Mouse (Mus musculus) R1 (cell line): ENCODE results near the gene Rab17.

Experiments
- DNase-seq: peaks from one replicate; pipeline ENCODE4 v3.0.0-alpha.2; 2018; ENCODE audit warnings: low read depth, low spot score

Rab17 gene

GRCm38 (mm10) chr1:90933001-90933400, 36.5 kb downstream of the Rab17 start:
- no peak for DNase-seq

DNA sequence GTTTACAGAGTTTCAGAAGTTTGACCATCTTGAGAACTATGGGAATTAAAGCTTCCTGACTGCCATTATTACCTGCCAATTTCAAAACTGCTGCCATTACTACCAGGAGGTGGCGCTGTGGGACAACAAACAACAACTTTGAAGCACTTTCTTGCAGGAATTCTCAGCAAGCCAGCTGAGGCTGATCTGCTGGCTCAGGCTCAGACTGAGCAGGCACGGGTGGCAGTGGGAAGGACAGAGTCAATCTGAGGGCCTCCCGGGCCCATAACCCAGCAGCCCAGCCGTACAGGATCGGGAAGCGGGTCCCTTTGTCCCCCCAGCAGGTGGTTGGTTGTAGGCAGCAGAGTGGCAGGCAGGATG, 40.9 kb downstream of the Rab17 start:
- peak; percentile 87 for DNase-seq

DNA sequence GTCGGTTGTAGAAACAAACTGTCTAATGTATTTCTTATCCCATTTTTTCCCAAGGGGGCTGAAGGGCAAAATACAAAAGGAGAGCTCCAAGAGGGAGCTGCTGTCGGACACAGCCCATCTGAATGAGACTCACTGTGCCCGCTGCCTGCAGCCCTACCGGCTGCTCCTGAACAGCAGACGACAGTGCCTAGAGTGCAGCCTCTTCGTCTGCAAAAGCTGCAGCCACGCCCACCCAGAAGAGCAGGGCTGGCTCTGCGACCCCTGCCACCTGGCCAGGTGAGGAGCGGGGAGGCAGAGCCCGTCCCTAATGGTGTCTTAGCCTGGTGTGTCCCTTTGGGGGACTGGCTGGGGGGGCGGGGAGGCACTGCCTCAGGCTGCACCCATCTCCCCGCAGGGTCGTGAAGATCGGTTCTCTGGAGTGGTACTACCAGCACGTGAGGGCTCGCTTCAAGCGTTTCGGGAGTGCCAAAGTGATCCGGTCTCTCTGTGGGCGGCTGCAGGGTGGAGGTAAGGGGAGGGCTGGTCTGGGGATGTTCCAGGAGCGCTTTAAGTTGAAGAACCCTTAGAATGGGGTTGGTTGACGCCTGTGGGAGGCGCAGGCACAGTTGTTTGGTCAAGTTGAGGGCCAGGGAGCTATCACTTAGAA, 41.4 kb downstream of the Rab17 start:
- peak; percentile 24 for DNase-seq

GRCm38 (mm10) chr1:90927308-90927707, 42.2 kb downstream of the Rab17 start:
- no peak for DNase-seq

DNA sequence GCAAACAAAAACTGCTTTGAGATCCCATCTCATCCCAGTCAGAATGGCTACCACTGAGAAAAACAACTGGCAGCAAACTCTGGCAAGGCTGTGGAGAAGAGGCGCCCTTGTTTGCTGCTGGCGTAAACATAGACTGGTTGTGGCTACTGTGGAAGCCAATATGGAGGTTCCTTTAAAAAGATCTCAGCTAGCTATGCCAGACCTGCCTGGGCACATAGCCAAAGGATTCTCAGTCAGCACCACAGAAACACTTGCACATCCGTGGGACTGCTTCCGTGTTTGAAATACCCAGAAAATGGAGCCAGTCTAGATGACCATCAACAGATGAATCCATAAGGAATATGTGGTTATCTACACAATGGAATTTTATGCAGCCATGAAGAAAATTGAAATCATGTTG, 43.4 kb downstream of the Rab17 start:
- DNase-seq: no peak

DNA sequence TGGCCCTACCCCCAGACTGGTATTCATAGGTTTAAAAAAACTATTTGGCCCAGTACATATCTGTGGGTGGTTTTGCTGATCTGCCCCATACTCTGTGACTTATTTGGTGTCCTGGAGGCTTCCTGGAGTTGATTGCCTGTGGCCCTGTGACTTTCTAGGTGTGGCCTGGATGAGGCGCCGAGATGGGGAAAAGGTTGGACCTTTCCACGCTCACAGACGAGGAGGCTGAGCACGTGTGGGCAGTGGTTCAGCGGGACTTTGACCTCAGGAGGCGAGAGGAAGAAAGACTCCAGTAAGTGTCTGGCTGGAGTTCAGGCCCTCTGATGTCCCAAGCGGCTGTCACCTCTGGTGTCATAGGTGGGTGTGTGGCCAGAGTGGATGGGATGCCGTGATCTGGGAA, 47.8 kb downstream of the Rab17 start:
- no peak for DNase-seq

DNA sequence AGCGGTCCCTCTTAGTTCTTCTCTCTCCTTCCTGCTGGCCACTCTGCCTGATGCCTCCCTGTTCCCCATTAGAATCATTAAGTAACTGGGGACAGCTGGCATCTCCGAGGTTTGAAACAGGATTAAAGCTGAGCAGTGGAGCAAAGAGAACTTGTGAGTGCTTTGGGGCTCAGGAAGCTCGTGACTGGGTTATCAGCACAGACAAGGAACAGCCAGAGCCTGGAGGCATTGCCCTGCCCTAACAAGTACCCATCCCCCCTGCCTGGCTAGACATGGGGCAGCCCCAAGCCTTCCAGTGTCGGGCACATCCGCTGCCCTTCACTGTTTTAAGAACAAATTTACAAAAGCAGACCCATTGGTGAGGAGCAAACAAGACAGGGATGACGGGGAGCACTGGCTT, 52.0 kb downstream of the Rab17 start:
- DNase-seq: no peak

- no peak for DNase-seq
These were observed 54.4 kb downstream of the Rab17 start, which contains the start of gene Mlph for GRCm38 (mm10) chr1:90914948-90915569. TSS of gene Mlph (plus strand) at chr1:90915085.

GRCm38 (mm10) chr1:90913231-90913630, 56.2 kb downstream of the Rab17 start:
- DNase-seq: no peak

- no peak for DNase-seq
These were observed 59.8 kb downstream of the Rab17 start for GRCm38 (mm10) chr1:90909631-90910152.

- no peak for DNase-seq
These were observed 60.3 kb downstream of the Rab17 start for GRCm38 (mm10) chr1:90909161-90909560.
